Comparison of ENCODE assay signal across 8 mouse cellular contexts in the genomic region with DNA sequence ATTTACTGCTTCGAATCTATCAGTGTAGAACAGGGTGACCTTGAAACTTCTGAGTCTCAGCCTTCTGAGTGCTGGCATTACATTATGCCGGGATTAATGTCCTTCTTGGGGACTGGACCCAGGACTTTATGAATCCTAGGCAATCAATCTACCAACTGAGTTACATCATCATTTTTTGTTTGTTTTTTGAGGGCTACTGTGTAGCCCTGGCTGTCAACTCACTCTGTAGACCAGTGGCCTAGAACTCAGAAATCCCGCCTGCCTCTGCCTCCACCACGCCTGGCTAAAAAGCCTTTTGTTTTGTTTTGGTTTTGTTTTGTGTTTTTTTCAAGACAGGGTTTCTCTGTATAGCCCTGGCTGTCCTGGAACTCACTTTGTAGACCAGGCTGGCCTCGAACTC. TPM values are rescaled to one million over a fixed set of nuclear protein-coding genes. Genes with fewer than 3 reads are reported as not detected.
A peak's percentile ranks its signal among the peaks of the same experiment; 100 is the strongest.
DNase-seq lines count a peak whose midpoint lies in the region; ATAC-seq and TF ChIP-seq lines count a peak whose summit lies in the region.

No protein-coding gene starts in this region.

- H3K9ac ChIP-seq in heart, embryonic 13.5 days = peak overlapping the region; percentile 92
- H3K9ac ChIP-seq in ES-E14 (ENCODE audit: insufficient read depth, low read depth, low read length, poor library complexity, severe bottlenecking) = peak overlapping the region; percentile 49; the same call in 1 of the 2 replicates
- H3K9ac ChIP-seq in hindbrain, embryonic 11.5 days (ENCODE audit: low read depth, low read length) = peak overlapping the region; percentile 81; the same call in 1 of the 2 replicates
- H3K9ac ChIP-seq in midbrain, embryonic 11.5 days (ENCODE audit: low read length) = peak overlapping the region; percentile 91; the same call in 1 of the 2 replicates

- H3K4me2 ChIP-seq in heart, embryonic 13.5 days = peak overlapping the region; percentile 89
- H3K4me2 ChIP-seq in hindbrain, embryonic 11.5 days (replicated peaks; ENCODE audit: low read depth, low read length) = peak overlapping the region; percentile 70
- H3K4me2 ChIP-seq in midbrain, embryonic 11.5 days = peak overlapping the region; percentile 79; the same call in 1 of the 2 replicates

- WGBS in heart, embryonic 13.5 days = 67% methylated on average over 5 of the region's 5 CpGs
- WGBS in hindbrain, embryonic 11.5 days = 88% methylated on average over 5 of the region's 5 CpGs
- WGBS in midbrain, embryonic 11.5 days = 87% methylated on average over 5 of the region's 5 CpGs

- ATAC-seq in heart, embryonic 13.5 days (ENCODE audit: extremely low read depth, insufficient number of reproducible peaks, low FRiP score, low TSS enrichment) = no peak
- peak; percentile 2; the same call in 1 of the 2 replicates for ATAC-seq in hindbrain, embryonic 11.5 days (ENCODE audit: low FRiP score)
- no peak for ATAC-seq in midbrain, embryonic 11.5 days (ENCODE audit: low FRiP score)
- no peak for ATAC-seq in granulocyte monocyte progenitor cell, adult 5-6 weeks (replicated peaks; ENCODE audit: poor library complexity, severe bottlenecking)
- no peak for ATAC-seq in erythroid progenitor cell, adult 5-6 weeks (replicated peaks; ENCODE audit: low FRiP score, poor library complexity, severe bottlenecking)

- H3K27me3 ChIP-seq in heart, embryonic 13.5 days (replicated peaks) = no peaks in the 10 kb centered on the region
- no peaks in the 10 kb centered on the region for H3K27me3 ChIP-seq in hindbrain, embryonic 11.5 days (ENCODE audit: control insufficient read depth, insufficient read depth, low read length)
- H3K27me3 ChIP-seq in midbrain, embryonic 11.5 days (ENCODE audit: control insufficient read depth, insufficient read depth, low read length) = no peaks in the 10 kb centered on the region

- H3K4me1 ChIP-seq in heart, embryonic 13.5 days = peaks cover 35% of the 10 kb centered on the region
- peaks cover 3% of the 10 kb centered on the region in 2 experiments; a peak in 2 of 4 replicates for H3K4me1 ChIP-seq in ES-E14 (ENCODE audit: control insufficient read depth in 2 of 2, insufficient read depth in 2 of 2, low read length in 2 of 2, poor library complexity in 1 of 2)
- H3K4me1 ChIP-seq in hindbrain, embryonic 11.5 days (replicated peaks; ENCODE audit: control insufficient read depth, insufficient read depth, low read length) = no peaks in the 10 kb centered on the region
- peaks cover 4% of the 10 kb centered on the region for H3K4me1 ChIP-seq in midbrain, embryonic 11.5 days (ENCODE audit: control insufficient read depth, insufficient read depth, low read length)

- peak overlapping the region; percentile 98 for H3K27ac ChIP-seq in heart, embryonic 13.5 days (replicated peaks)
- peak overlapping the region; percentile 78; the same call in 1 of the 2 replicates for H3K27ac ChIP-seq in ES-E14 (ENCODE audit: insufficient read depth, low read depth, low read length, poor library complexity, severe bottlenecking)
- peak overlapping the region; percentile 90 for H3K27ac ChIP-seq in hindbrain, embryonic 11.5 days (ENCODE audit: low read depth, low read length)
- H3K27ac ChIP-seq in midbrain, embryonic 11.5 days (ENCODE audit: low read depth, low read length) = peak overlapping the region; percentile 87; the same call in 1 of the 2 replicates

- H3K36me3 ChIP-seq in heart, embryonic 13.5 days = peaks cover 11% of the 10 kb centered on the region
- no peaks in the 10 kb centered on the region for H3K36me3 ChIP-seq in ES-E14 (ENCODE audit: control insufficient read depth, insufficient read depth, low read length, poor library complexity, severe bottlenecking)
- H3K36me3 ChIP-seq in hindbrain, embryonic 11.5 days (ENCODE audit: control insufficient read depth, insufficient read depth, low read length) = no peaks in the 10 kb centered on the region
- H3K36me3 ChIP-seq in midbrain, embryonic 11.5 days (ENCODE audit: control insufficient read depth, insufficient read depth, low read length) = no peaks in the 10 kb centered on the region

- DNase-seq in heart, adult 9 months (ENCODE audit: low spot score in 2 of 2) = no peak
- no peak for DNase-seq in ES-E14 (ENCODE audit: low read depth, low spot score)
- DNase-seq in hindbrain, embryonic 11.5 days (ENCODE audit: low spot score) = no peak
- no peak for DNase-seq in midbrain, embryonic 11.5 days (ENCODE audit: low spot score, missing footprints)
- DNase-seq in frontal cortex, adult 2 months (ENCODE audit: extremely low spot score in 1 of 2, low spot score in 1 of 2) = no peak

- H3K9me3 ChIP-seq in heart, embryonic 13.5 days = 0 out of 2 replicates have a peak, but pooled peaks cover 4% of the 10 kb centered on the region
- no peaks in the 10 kb centered on the region for H3K9me3 ChIP-seq in ES-E14 (ENCODE audit: control insufficient read depth, insufficient read depth, low read depth, low read length)
- no peaks in the 10 kb centered on the region for H3K9me3 ChIP-seq in hindbrain, embryonic 11.5 days (ENCODE audit: control insufficient read depth, low read length)
- H3K9me3 ChIP-seq in midbrain, embryonic 11.5 days (ENCODE audit: control insufficient read depth, low read length) = no peaks in the 10 kb centered on the region

- in situ Hi-C loops in ES-E14 (cut with MboI; ENCODE audit: low sequenced_read_pairs in 2 of 2, unreplicated experiment in 2 of 2) = no loop called here

- H3K4me3 ChIP-seq in heart, embryonic 13.5 days = peak overlapping the region; percentile 98
- peak overlapping the region; percentile 76 to 89; a peak in 2 of 4 replicates for H3K4me3 ChIP-seq in ES-E14 (ENCODE audit: insufficient read depth in 1 of 2, low read depth in 1 of 2, low read length in 2 of 2, poor library complexity in 1 of 2, severe bottlenecking in 1 of 2)
- H3K4me3 ChIP-seq in hindbrain, embryonic 11.5 days (ENCODE audit: low read depth, low read length) = peak overlapping the region; percentile 73
- peak overlapping the region; percentile 87; the same call in 1 of the 2 replicates for H3K4me3 ChIP-seq in midbrain, embryonic 11.5 days (ENCODE audit: low read depth, low read length)

TF ChIP-seq in ES-E14, 5 proteins besides CTCF, POLR2A, EP300 and RAD21:
- TF ChIP-seq CHD2 (IDR thresholded peaks at IDR 0.05; ENCODE audit: low read depth, low read length) (no peak), ZNF384 (IDR thresholded peaks at IDR 0.05; ENCODE audit: low read depth, low read length) (no peak), MAFK (IDR thresholded peaks at IDR 0.05; ENCODE audit: insufficient read depth, low read depth, low read length) (no peak), HCFC1 (IDR thresholded peaks at IDR 0.05; ENCODE audit: borderline replicate concordance, insufficient read depth, low read length) (no peak), ZC3H11A (IDR thresholded peaks at IDR 0.05; ENCODE audit: borderline replicate concordance, low read depth, low read length) (no peak)

RNA-seq across cellular contexts. Expression of gene Snx3, which starts 0.7 kb away (rescaled TPM):
- polyA plus RNA-seq in heart, embryonic 13.5 days (2015; fragmentation: Nextera tagmentation; extraction: Ambion mirVana) = 335 and 371 TPM in 2 replicates
- 57.7 and 82.9 TPM in 2 replicates for total RNA-seq in ES-E14 (2012; rRNA removed)
- polyA plus RNA-seq in hindbrain, embryonic 11.5 days (2014; fragmentation: Nextera tagmentation; extraction: Ambion mirVana) = 227 and 238 TPM in 2 replicates
- 234 and 248 TPM in 2 replicates for polyA plus RNA-seq in midbrain, embryonic 11.5 days (2014; fragmentation: Nextera tagmentation; extraction: Ambion mirVana)
- 328 and 476 TPM in 2 replicates for polyA plus RNA-seq in frontal cortex, adult 2 months (2012; rRNA removed)
- 214 and 219 TPM in 2 replicates for total RNA-seq in granulocyte monocyte progenitor cell, adult 5-6 weeks (2014; fragmentation: Nextera tagmentation)
- 91.6 and 94.3 TPM in 2 replicates for total RNA-seq in granulocyte monocyte progenitor cell, adult 5-6 weeks (2017)
- total RNA-seq in erythroid progenitor cell, adult 5-6 weeks (2015; ENCODE audit: low replicate concordance) = 260 and 279 TPM in 2 replicates
- 105 and 119 TPM in 2 replicates for total RNA-seq in erythroid progenitor cell, adult 5-6 weeks (2017; ENCODE audit: low replicate concordance)

RNA-seq across cellular contexts. Expression of gene Afg1l, which starts 22.8 kb away (rescaled TPM):
- polyA plus RNA-seq in heart, embryonic 13.5 days (2015; fragmentation: Nextera tagmentation; extraction: Ambion mirVana) = 11.8 and 12.0 TPM in 2 replicates
- 7.7 and 8.6 TPM in 2 replicates for total RNA-seq in ES-E14 (2012; rRNA removed)
- polyA plus RNA-seq in hindbrain, embryonic 11.5 days (2014; fragmentation: Nextera tagmentation; extraction: Ambion mirVana) = 5.1 and 6.2 TPM in 2 replicates
- polyA plus RNA-seq in midbrain, embryonic 11.5 days (2014; fragmentation: Nextera tagmentation; extraction: Ambion mirVana) = 4.6 and 5.6 TPM in 2 replicates
- polyA plus RNA-seq in frontal cortex, adult 2 months (2012; rRNA removed) = 18.1 and 19.1 TPM in 2 replicates
- 3.9 and 7.7 TPM in 2 replicates for total RNA-seq in granulocyte monocyte progenitor cell, adult 5-6 weeks (2014; fragmentation: Nextera tagmentation)
- 3.0 and 5.8 TPM in 2 replicates for total RNA-seq in granulocyte monocyte progenitor cell, adult 5-6 weeks (2017)
- 0.84 TPM in 1 of 2 replicates, not detected in the other for total RNA-seq in erythroid progenitor cell, adult 5-6 weeks (2015; ENCODE audit: low replicate concordance)
- total RNA-seq in erythroid progenitor cell, adult 5-6 weeks (2017; ENCODE audit: low replicate concordance) = 0.77 and 1.7 TPM in 2 replicates
